Mouse (Mus musculus) ES-Bruce4 (cell line): Measurements from ENCODE around the gene Cpsf4. TPM values are rescaled to one million over a fixed set of nuclear protein-coding genes. Genes with fewer than 3 reads are reported as not detected.
"Not testable (repeated sequence)": the region's sequence is repeated elsewhere in the genome, so short reads cannot be mapped to it uniquely, and the experiment has no call there.

Experiments
- H3K27ac ChIP-seq: 2 replicates; pipeline ENCODE4 v1.5.1; 2012; ENCODE audit warnings: low read length, inconsistent platforms; ENCODE audit not compliant: insufficient read depth
- H3K27me3 ChIP-seq: 2 replicates; pipeline ENCODE4 v1.6.1; 2012; ENCODE audit warnings: mild to moderate bottlenecking, low read length, inconsistent platforms; ENCODE audit not compliant: control insufficient read depth, poor library complexity, insufficient read depth, severe bottlenecking
- H3K36me3 ChIP-seq: 2 replicates; pipeline ENCODE4 v1.6.1; 2012; ENCODE audit warnings: inconsistent platforms, mild to moderate bottlenecking, low read length, moderate library complexity; ENCODE audit not compliant: control insufficient read depth, poor library complexity, insufficient read depth, severe bottlenecking
- H3K4me1 ChIP-seq: one replicate; pipeline ENCODE4 v1.8.1; 2011; ENCODE audit warnings: low read length; ENCODE audit not compliant: control insufficient read depth, insufficient read depth
- H3K4me3 ChIP-seq: 2 replicates; pipeline ENCODE4 v1.5.1; 2011; ENCODE audit warnings: low read depth, mild to moderate bottlenecking, low read length
- H3K9ac ChIP-seq: 2 replicates; pipeline ENCODE4 v1.6.1; 2012; ENCODE audit warnings: low read depth, mild to moderate bottlenecking, inconsistent platforms; ENCODE audit not compliant: poor library complexity, severe bottlenecking
- H3K9me3 ChIP-seq: replicated peaks from 2 replicates; pipeline ENCODE4 v1.6.1; 2012; ENCODE audit warnings: mild to moderate bottlenecking, low read length, inconsistent platforms; ENCODE audit not compliant: control insufficient read depth, poor library complexity, insufficient read depth, severe bottlenecking
- CTCF ChIP-seq: IDR thresholded peaks from one replicate; pipeline ENCODE4 v1.8.1; 2011; ENCODE audit warnings: low read depth, low read length
- EP300 ChIP-seq: IDR thresholded peaks from 2 replicates; pipeline ENCODE4 v1.6.1; 2011; ENCODE audit warnings: low read depth, low read length; ENCODE audit not compliant: insufficient read depth
- POLR2A ChIP-seq: IDR thresholded peaks from one replicate; pipeline ENCODE4 v1.8.1; 2011; ENCODE audit warnings: low read length; ENCODE audit not compliant: insufficient read depth
- polyA plus RNA-seq: library from polyadenylated mRNA; stranded (reverse); fragments of >200 nt; gene quantifications from 2 replicates; pipeline ENCODE4 v1.2.4, GENCODE M21; 2011; ENCODE audit warnings: low read depth; ENCODE audit not compliant: missing spikeins, insufficient read depth, insufficient read length

The Cpsf4 gene
- polyA plus RNA-seq, 1 experiment, result 49.6 TPM

- H3K27me3 ChIP-seq, result no peaks in the 10 kb centered on the region
- H3K4me1 ChIP-seq, result peaks cover 3% of the 10 kb centered on the region
- peaks cover 10% of the 10 kb centered on the region for H3K36me3 ChIP-seq
Measured at GRCm38 (mm10) chr5:145222840-145223239, 55.8 kb downstream of the Cpsf4 start.

GRCm38 (mm10) chr5:145223395-145223794 is 56.4 kb downstream of the Cpsf4 start:
- peaks cover 3% of the 10 kb centered on the region for H3K4me1 ChIP-seq
- peaks cover 10% of the 10 kb centered on the region for H3K36me3 ChIP-seq
- no peak overlapping the region for H3K4me3 ChIP-seq
- no peaks in the 10 kb centered on the region for H3K9me3 ChIP-seq
- TF ChIP-seq EP300, result no peak
- TF ChIP-seq POLR2A, result no peak
- TF ChIP-seq CTCF, result no peak
- H3K27me3 ChIP-seq, result no peaks in the 10 kb centered on the region
- peak overlapping the region; percentile 56 for H3K27ac ChIP-seq
- 0 out of 2 replicates have a peak overlapping the region, but pooled peaks have one; percentile 26 for H3K9ac ChIP-seq

More at GRCm38 (mm10) chr5:145222840-145223239, 55.8 kb downstream of the Cpsf4 start:
- TF ChIP-seq EP300, result peak; percentile 77; the same call in 1 of the 2 replicates
- TF ChIP-seq CTCF, result no peak
- Histone ChIP-seq H3K27ac (peak overlapping the region; percentile 56), H3K4me3 (no peak overlapping the region), H3K9me3 (no peaks in the 10 kb centered on the region), H3K9ac (no peak overlapping the region)

GRCm38 (mm10) chr5:145226453-145226852 is 59.4 kb downstream of the Cpsf4 start:
- no peaks in the 10 kb centered on the region for H3K9me3 ChIP-seq
- H3K4me3 ChIP-seq, result no peak overlapping the region
- TF ChIP-seq EP300 (no peak), POLR2A (no peak), CTCF (no peak)
- H3K9ac ChIP-seq, result no peak overlapping the region
- H3K36me3 ChIP-seq, result peaks cover 1% of the 10 kb centered on the region
- no peaks in the 10 kb centered on the region for H3K27me3 ChIP-seq
- no peak overlapping the region for H3K27ac ChIP-seq
- H3K4me1 ChIP-seq, result peaks cover 3% of the 10 kb centered on the region

GRCm38 (mm10) chr5:145229283-145229682 is 62.3 kb downstream of the Cpsf4 start:
- not testable (repeated sequence) for H3K9me3 ChIP-seq, H3K4me1 ChIP-seq, H3K27ac ChIP-seq, H3K9ac ChIP-seq, H3K4me3 ChIP-seq, H3K27me3 ChIP-seq
- H3K36me3 ChIP-seq, result peaks cover 14% of the 10 kb centered on the region

GRCm38 (mm10) chr5:145230641-145231040 is 63.6 kb downstream of the Cpsf4 start:
- H3K4me3 ChIP-seq, result 0 out of 2 replicates have a peak overlapping the region, but pooled peaks have one; percentile 24
- TF ChIP-seq EP300, result no peak
- no peaks in the 10 kb centered on the region for H3K4me1 ChIP-seq
- H3K36me3 ChIP-seq, result peaks cover 28% of the 10 kb centered on the region
- H3K27me3 ChIP-seq, result no peaks in the 10 kb centered on the region
- H3K9me3 ChIP-seq, result no peaks in the 10 kb centered on the region
- H3K9ac ChIP-seq, result peak overlapping the region; percentile 88
- H3K27ac ChIP-seq, result peak overlapping the region; percentile 76

- no peaks in the 10 kb centered on the region for H3K4me1 ChIP-seq
- peak within 1 kb of the TSS; percentile 88 for H3K9ac ChIP-seq
- peak within 1 kb of the TSS; percentile 79 for H3K4me3 ChIP-seq
- H3K9me3 ChIP-seq, result no peaks in the 10 kb centered on the region
- H3K27me3 ChIP-seq, result no peaks in the 10 kb centered on the region
- H3K36me3 ChIP-seq, result peaks cover 33% of the 10 kb centered on the region
- H3K27ac ChIP-seq, result peak within 1 kb of the TSS; percentile 76
- no peak for TF ChIP-seq CTCF
- peak; percentile 92 for TF ChIP-seq POLR2A
- TF ChIP-seq EP300, result peak; percentile 91
Measured at GRCm38 (mm10) chr5:145231367-145231871, 64.4 kb downstream of the Cpsf4 start, which contains the start of gene Zfp655. TSS of gene Zfp655 (plus strand) at chr5:145231715.

Other genes starting within 250 kb of the Cpsf4 start
- gene Smurf1, start 201.4 kb upstream of the Cpsf4 start, polyA plus RNA-seq, result 18.4 and 19.7 TPM in 2 replicates
- gene Gm4871, start 134.5 kb upstream of the Cpsf4 start, polyA plus RNA-seq, result not detected in 2 replicates
- gene 1700018F24Rik, start 124.2 kb upstream of the Cpsf4 start, polyA plus RNA-seq, result not detected in 2 replicates
- gene Arpc1a, start 83.4 kb upstream of the Cpsf4 start, polyA plus RNA-seq, result 110 and 123 TPM in 2 replicates
- gene Kpna7, start 83.2 kb upstream of the Cpsf4 start, polyA plus RNA-seq, result not detected in 2 replicates
- gene Arpc1b, start 53.0 kb upstream of the Cpsf4 start, polyA plus RNA-seq, result 92.3 and 108 TPM in 2 replicates
- 229 and 237 TPM in 2 replicates for gene Pdap1, start 27.0 kb upstream of the Cpsf4 start, polyA plus RNA-seq
- 104 and 112 TPM in 2 replicates for gene Bud31, start 26.9 kb upstream of the Cpsf4 start, polyA plus RNA-seq
- gene Ptcd1, start 105 bp upstream of the Cpsf4 start, polyA plus RNA-seq, result 14.1 and 17.1 TPM in 2 replicates
- gene Atp5j2, start 24.8 kb downstream of the Cpsf4 start, polyA plus RNA-seq, result 300 and 316 TPM in 2 replicates
- 3.9 and 6.0 TPM in 2 replicates for gene Zkscan14, start 34.7 kb downstream of the Cpsf4 start, polyA plus RNA-seq
- 20.3 and 20.4 TPM in 2 replicates for gene Zkscan5, start 37.3 kb downstream of the Cpsf4 start, polyA plus RNA-seq
- 72.0 and 79.3 TPM in 2 replicates for gene Zfp655, start 64.5 kb downstream of the Cpsf4 start, polyA plus RNA-seq
- gene Zscan25, start 113.3 kb downstream of the Cpsf4 start, polyA plus RNA-seq, result 7.7 and 13.5 TPM in 2 replicates
- not detected in 2 replicates for gene Cyp3a57, start 178.1 kb downstream of the Cpsf4 start, polyA plus RNA-seq